Mouse (Mus musculus): Measurements from ENCODE around the gene Mroh7.
"Not testable (repeated sequence)": the region's sequence is repeated elsewhere in the genome, so short reads cannot be mapped to it uniquely, and the experiment has no call there.

The Mroh7 gene

DNA sequence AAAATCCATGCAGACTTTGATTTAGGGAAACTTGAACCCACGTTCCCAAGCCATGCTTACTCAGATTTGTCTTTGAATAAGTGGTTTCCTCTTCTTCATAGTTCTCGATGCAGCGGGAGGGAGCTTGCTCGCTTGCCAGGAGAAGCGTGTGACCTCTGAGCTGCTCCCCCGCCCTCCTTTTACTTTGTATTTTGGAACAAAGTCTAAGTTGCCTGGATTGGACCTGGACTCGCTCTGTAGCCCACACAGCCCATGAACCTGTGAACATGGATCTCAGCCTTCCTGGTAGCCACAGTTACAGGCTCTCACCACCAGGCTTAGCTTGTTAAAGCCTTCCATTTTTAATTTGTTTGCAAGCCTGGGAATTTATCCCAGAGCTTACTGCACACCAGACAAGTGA is at the start of gene Mroh7:
Gene Mroh7 (minus strand): TSS at position 112 of the 400 bp plus-strand sequence.
- no peak for DNase-seq

DNA sequence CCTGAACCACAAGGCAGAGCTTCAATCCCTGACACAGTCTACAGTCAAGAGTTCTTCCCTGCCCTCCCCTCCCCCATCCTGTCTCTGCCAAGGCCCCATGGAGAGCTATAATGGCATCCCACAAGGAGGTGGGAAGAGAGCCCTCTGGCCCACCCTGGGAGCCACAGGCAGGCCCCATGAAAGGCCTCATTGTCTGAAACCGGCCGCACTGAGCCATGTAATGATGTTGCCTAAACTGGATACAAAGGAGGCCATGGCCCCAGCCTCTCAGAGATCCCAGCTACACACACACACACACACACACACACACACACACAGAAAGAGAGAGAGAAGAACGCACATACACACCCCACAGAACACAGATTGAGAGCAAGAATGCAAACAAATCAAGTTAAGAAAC is 49.3 kb upstream of the Mroh7 start:
- DNase-seq: peak; percentile 19

DNA sequence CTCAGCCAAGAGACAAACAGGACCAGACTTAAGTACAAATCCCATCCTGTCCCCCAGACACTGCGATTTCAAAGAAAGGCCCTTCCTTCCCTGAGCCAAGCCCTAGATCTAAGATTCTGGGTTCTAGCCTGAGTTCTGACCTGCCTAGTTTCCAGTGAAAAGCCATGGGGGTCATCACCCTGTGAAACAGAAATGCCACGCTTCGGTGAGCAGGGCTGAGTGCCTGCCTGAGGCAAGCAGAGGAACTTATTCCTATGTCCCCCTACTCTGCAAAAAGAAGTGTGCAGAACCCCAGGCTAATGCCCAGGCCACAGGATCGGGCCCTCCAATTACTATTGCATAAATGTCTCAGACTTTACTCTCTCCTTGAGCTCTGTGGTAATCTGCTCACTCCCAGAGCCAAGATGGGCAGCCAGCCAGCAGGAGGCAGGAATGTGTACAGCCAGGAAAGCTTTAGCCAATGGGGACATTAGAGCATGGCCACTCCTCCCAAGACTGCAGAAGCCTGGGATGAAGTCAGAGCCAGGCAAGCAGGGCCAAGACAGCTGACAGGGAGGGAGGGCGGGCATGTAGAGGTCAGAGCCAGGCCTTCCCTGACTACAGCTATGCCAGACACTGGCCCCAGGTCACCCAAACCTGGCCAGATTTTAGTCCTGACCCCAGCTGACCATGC is 47.5 kb upstream of the Mroh7 start:
- DNase-seq: peak; percentile 93

GRCm38 (mm10) chr4:106776998-106777397 is 46.3 kb upstream of the Mroh7 start:
- DNase-seq: peak; percentile 26

DNA sequence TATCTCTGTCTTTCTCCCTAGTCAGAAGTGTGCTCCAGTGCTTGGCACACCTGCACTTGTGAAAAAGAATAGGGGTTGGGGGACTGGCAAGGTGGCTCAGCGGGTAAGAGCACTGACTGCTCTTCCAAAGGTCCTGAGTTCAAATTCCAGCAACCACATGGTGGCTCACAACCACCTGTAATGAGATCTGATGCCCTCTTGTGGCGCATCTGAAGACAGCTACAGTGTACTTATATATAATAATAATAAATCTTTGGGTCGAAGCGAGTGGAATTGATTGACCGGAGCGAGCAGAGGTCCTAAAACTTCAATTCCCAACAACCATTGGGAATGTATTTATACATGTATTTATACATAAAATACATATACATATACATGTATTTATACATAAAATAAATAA is 45.0 kb upstream of the Mroh7 start:
- DNase-seq: not testable (repeated sequence)

DNA sequence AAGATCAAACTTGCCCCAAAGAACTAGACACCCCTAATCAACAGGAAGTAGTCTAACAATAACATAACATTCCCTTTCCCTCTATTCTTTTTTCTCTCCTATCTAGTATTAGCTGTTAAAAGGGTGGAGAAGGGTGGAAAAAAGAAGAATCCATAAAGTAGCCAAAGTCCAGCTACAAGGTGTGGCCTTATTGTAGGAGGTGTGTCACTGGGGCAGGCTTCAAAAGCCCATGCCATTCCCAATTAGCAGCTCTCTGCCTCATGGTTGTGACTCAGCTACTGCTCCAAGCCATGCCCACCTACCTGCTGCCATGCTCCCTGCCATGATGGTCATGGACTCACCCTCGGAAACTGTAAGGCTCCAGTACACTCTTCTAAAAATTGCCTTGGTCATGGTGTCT is 41.8 kb upstream of the Mroh7 start:
- DNase-seq: no peak

- DNase-seq: no peak
These were observed 38.6 kb upstream of the Mroh7 start for GRCm38 (mm10) chr4:106769306-106769705.

- DNase-seq: no peak
These were observed 33.4 kb upstream of the Mroh7 start for GRCm38 (mm10) chr4:106764166-106764565.

- no peak for DNase-seq
These were observed 21.0 kb upstream of the Mroh7 start for GRCm38 (mm10) chr4:106751726-106752125.

DNA sequence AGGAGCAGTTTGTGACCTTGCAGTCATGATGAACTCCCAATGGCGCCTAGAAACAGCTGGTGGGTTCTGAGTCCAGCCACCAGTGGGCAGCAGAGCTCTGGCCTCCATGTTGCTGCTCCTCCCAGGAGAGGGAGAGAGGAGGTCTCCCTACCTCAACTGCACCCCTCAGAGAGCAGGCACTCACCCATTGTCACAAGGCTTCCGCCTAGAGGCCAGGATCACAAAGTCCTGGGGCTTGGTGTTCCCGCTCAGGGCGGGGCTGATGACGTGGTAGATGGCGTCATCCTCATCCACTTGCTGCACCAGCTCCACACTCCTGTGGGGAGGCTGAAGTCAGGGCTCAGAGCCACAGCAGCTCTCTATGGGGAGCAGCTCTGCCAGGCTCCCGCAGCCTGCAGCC is 19.0 kb upstream of the Mroh7 start:
- peak; percentile 71 for DNase-seq

DNA sequence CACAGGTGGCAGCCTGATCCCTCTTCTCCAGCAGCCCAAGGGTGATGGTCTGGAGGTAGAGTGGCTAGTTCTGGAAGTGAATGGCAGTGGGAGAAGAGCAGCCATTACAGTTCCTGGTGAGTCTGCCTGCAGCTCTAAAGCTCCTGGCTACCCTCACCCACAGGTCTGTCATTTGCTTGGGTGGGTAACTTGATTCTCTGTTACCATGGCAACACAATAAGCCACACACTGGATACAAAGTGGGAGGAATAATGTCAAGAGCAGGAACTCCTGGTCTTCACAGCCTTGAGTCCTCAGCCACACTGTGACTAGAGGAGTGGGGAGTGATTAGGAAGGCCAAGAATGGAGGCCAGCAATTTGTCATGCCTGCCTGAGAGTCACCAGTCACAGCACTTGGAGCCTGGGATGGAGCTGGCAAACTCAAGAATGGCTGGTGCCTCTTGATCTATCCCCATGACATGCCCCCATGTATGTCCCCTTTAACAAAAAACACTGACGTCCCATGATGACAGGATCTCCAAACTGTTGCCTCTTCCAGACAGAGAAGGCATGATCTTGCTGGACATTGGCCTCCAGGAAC is 16.4 kb upstream of the Mroh7 start:
- no peak for DNase-seq

GRCm38 (mm10) chr4:106745862-106746261 is 15.1 kb upstream of the Mroh7 start:
- no peak for DNase-seq

GRCm38 (mm10) chr4:106737904-106738303 is 7.2 kb upstream of the Mroh7 start:
- no peak for DNase-seq

GRCm38 (mm10) chr4:106736884-106737283 is 6.2 kb upstream of the Mroh7 start:
- not testable (repeated sequence) for DNase-seq

- no peak for DNase-seq
These were observed 2.9 kb upstream of the Mroh7 start, which contains the start of gene Fam151a for GRCm38 (mm10) chr4:106733636-106734035. Gene Fam151a, plus strand, starts transcription at chr4:106733889.

GRCm38 (mm10) chr4:106720631-106721030 is 10.1 kb downstream of the Mroh7 start:
- no peak for DNase-seq

GRCm38 (mm10) chr4:106713622-106714021 is 17.1 kb downstream of the Mroh7 start:
- no peak for DNase-seq

DNA sequence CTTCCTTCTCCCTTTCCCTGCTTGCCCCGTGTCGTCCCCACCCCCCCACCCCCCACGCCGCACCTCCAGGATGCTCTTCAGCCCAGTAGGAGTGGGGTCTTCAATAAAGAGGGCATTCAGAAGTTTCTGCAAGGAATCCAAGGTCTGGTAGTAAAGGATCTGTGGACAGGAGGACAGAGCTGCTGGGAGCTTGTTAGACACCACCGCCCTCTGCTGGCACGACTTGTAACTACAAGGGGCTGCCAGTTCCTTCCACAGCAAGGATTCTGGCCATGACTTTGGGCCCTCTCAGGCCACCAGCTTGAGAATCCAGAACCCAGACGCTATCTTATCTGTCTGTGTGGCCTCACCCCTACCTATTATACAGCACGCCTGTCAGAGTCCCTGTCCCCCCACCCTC is 22.3 kb downstream of the Mroh7 start:
- peak; percentile 64 for DNase-seq

DNA sequence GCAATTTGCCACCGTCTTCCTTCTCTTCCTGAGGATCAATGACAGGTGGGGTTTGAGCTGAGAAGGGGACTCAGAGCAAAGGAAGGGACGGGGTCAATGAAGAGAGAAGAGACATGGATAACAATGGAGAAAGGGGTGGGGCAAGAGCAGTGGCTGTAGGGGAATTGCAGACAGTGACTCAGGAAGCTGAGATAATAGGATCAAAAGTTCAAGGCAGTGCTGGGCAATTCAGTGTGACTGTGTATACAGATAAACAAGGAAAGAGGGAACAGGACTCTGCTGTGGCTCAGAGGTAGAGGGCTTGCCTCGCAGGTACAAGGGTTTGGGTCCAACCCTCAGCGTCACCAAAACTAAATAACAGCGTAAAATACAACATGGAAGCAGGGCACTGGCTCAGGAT is 22.8 kb downstream of the Mroh7 start:
- no peak for DNase-seq

GRCm38 (mm10) chr4:106705096-106705665 is 25.5 kb downstream of the Mroh7 start:
- no peak for DNase-seq

GRCm38 (mm10) chr4:106704416-106704815 is 26.3 kb downstream of the Mroh7 start:
- DNase-seq: peak; percentile 36

DNA sequence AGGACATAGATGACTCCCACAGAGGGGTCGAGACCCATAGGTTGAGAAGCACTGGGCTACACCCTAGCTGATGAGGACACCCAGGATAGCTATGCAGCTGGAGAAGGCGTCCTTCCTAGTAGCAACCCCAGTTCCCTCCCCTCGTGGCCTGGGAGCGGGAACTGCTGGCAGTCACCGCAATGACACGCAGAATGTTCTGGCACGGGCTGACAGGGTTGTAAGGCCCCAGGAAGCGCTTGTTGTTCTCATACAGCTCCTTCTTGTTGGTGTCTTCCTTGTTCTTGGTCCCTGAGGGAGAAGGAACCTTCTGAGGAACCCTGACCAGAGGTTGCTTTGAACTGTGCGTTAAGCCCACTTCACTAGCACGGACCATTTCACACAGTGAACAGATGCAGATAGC is 26.8 kb downstream of the Mroh7 start:
- no peak for DNase-seq

DNA sequence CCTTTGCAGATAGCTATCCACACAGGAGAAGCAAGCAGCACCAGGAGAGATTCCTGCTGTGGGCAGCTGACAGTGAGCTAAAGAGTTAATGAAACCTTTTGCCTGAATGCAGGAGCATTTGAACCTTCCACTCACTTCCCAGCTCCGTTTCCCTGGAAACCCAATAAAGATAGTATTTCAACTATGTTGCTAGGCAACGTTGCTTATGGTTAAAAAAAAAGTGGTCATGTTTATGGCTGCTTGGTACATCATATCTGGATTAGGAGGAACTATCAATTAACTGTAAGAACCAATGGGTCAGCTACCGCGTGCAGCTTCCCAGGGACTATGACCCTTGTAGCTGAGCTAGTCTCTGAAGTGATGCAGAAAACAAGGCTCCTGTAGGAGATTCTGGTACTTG is 29.9 kb downstream of the Mroh7 start:
- no peak for DNase-seq

DNA sequence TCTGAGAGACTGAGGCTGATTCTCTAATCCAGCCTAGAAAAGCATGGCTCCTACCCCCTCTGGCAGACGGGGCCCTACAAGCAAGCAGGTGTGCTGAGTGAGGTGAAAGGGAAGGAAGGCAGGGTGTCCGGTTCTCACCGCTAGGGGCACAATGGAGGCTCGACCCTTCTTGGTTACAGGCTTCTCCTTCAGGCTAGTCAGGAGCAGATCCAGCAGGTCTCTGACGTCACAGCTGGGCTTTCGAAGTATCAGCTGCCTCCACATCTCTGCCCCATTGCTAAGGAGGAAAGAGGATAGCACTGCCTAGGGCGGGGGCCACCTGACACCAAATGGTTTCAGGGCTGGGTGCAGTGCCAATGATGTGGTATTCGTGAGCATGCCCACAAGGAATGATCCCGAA is 30.7 kb downstream of the Mroh7 start:
- DNase-seq: no peak
